Mouse (Mus musculus) hindbrain, embryonic 16.5 days (tissue): Measurements from ENCODE around the gene Phf20. TPM values are rescaled to one million over a fixed set of nuclear protein-coding genes. Genes with fewer than 3 reads are reported as not detected.
"Not testable (repeated sequence)": the region's sequence is repeated elsewhere in the genome, so short reads cannot be mapped to it uniquely, and the experiment has no call there.

Experiments
- ATAC-seq: fragments of 200-750 bp; cut with Nextera tagmentation; 2 replicates; pipeline ENCODE4 v1.8.0; 2017; ENCODE audit warnings: moderate TSS enrichment, moderate library complexity
- H3K27ac ChIP-seq: fragments of 300-500 bp; sonication (generic); 2 replicates; pipeline ENCODE4 v1.5.1; 2014; ENCODE audit warnings: low read depth, mild to moderate bottlenecking, control low read depth, low read length, moderate library complexity
- H3K27me3 ChIP-seq: fragments of 300-500 bp; sonication (generic); replicated peaks from 2 replicates; pipeline ENCODE4 v1.6.1; 2014; ENCODE audit warnings: low read length; ENCODE audit not compliant: control insufficient read depth, insufficient read depth
- H3K36me3 ChIP-seq: fragments of 300-500 bp; sonication (generic); 2 replicates; pipeline ENCODE4 v1.6.1; 2014; ENCODE audit warnings: mild to moderate bottlenecking, low read length, moderate library complexity, mixed read lengths; ENCODE audit not compliant: control insufficient read depth, insufficient read depth
- H3K4me1 ChIP-seq: fragments of 300-500 bp; sonication (generic); 2 replicates; pipeline ENCODE4 v1.6.1; 2014; ENCODE audit warnings: low read depth, low read length; ENCODE audit not compliant: control insufficient read depth, insufficient read depth
- H3K4me2 ChIP-seq: fragments of 300-500 bp; sonication (generic); 2 replicates; pipeline ENCODE4 v1.6.1; 2014; ENCODE audit warnings: mild to moderate bottlenecking, low read length, control low read depth, moderate library complexity
- H3K4me3 ChIP-seq: fragments of 300-500 bp; sonication (generic); 2 replicates; pipeline ENCODE4 v1.5.1; 2014; ENCODE audit warnings: mild to moderate bottlenecking, low read length, control low read depth, moderate library complexity
- H3K9ac ChIP-seq: fragments of 300-500 bp; sonication (generic); 2 replicates; pipeline ENCODE4 v1.6.1; 2014; ENCODE audit warnings: low read depth, mild to moderate bottlenecking, control low read depth, low read length, moderate library complexity
- H3K9me3 ChIP-seq: fragments of 300-500 bp; sonication (generic); 2 replicates; pipeline ENCODE4 v1.6.1; 2014; ENCODE audit warnings: mild to moderate bottlenecking, low read length, moderate library complexity; ENCODE audit not compliant: control insufficient read depth
- WGBS: fragments of 180-500 bp; shearing (Covaris S2); extraction: QIAGEN DNeasy Blood & Tissue Kit; methylation state at CpG from one replicate; pipeline ENCODE4 v1.1.7; 2014; 5-methylcytosine and 5-hydroxymethylcytosine counted together
- polyA plus RNA-seq: library from polyadenylated mRNA; unstranded; fragments of >200 nt; fragmentation: Nextera tagmentation; extraction: Ambion mirVana; gene quantifications from 2 replicates; pipeline ENCODE4 v1.2.1, GENCODE M21; 2015

Gene Phf20
- polyA plus RNA-seq, 1 experiment from 2014 or later: 117 TPM

DNA sequence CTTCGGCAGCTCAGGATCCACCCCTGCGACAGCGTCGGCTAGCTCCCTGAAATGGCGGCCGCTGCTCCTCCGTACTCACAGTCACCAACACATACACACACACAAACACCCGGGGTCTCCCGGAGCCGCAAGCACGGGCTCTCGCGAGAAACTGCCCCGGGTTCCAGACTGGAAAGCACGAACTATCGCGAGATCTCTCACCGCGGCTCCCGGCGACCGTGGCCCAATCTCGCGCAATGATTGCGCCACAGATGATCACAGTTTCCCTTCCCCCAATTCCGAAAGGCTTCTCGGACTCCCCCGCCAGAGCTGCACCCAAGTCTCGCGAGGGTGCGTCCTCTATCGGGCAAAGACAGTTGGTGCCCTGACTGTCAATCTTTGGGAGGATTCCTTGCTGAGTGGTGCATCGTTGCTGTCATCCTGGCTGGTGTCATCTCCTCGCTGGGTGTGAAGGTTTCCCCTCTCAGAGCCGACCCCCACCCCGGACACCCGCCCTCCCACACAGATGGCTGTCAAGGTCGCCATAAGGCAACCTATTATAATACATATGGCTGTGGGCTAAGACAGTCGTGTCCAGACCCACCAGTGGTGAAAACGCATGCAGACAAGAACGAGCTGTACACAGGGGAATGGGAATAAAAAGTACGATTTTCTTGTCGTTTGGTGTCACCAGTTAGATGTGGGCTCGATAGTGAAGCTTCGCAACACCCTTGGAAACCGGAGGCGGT, 16.0 kb upstream of the Phf20 start, which contains the start of gene Rbm39:
TSS of gene Rbm39 (minus strand) at position 145 of the 728 bp plus-strand sequence.
- Histone ChIP-seq H3K9me3 (no peaks in the 10 kb centered on the region), H3K27me3 (no peaks in the 10 kb centered on the region), H3K4me1 (peaks cover 25% of the 10 kb centered on the region), H3K36me3 (peaks cover 4% of the 10 kb centered on the region), H3K9ac (peak within 1 kb of the TSS; percentile 100), H3K4me2 (peak within 1 kb of the TSS; percentile 57), H3K27ac (peak within 1 kb of the TSS; percentile 97), H3K4me3 (peak within 1 kb of the TSS; percentile 82)
- WGBS: under 1% methylated on average over 45 of the region's 47 CpGs
- peak; percentile 98 for ATAC-seq

DNA sequence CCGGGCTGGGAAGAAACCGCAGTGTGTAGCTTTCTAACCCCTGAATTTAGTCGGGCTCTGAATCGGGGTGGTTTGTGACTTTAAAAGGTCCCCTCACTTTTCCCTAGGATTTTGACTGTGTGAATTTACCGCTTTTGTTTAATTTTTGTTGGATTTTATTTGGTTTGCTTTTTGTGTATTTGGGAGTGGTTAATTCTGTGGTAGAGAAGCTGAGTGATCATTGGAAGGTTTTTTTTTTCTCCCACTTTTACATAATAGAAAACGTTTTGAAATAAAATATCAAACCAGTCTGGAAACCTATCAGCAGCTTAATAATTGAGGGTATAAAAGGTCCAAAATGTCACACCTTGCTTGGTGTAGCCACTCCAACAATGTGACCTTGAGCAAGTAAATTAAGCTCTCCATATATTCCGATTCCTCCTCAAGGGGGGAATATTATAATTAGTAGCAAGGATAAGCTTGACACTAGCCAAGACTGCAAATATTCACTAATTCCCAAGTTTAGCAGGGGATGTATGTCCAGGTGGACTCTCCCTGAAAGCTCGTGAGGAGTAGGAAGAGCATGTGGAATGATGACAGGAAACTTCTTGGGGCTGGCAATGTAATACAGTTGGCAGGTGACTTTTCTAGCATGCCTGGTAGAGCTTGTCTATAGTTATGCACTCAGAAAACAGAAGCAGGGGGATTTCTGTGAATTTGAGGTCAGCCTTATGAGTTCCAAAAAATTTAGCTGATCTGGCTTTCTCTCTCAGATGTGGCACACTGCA, 15.3 kb upstream of the Phf20 start:
- Histone ChIP-seq H3K27ac (peak overlapping the region; percentile 89), H3K9ac (peak overlapping the region; percentile 71), H3K4me2 (peak overlapping the region; percentile 54), H3K36me3 (peaks cover 4% of the 10 kb centered on the region), H3K9me3 (no peaks in the 10 kb centered on the region), H3K4me3 (peak overlapping the region; percentile 48), H3K4me1 (peaks cover 25% of the 10 kb centered on the region), H3K27me3 (no peaks in the 10 kb centered on the region)
- 10% methylated on average over 8 of the region's 8 CpGs for WGBS
- ATAC-seq: no peak

DNA sequence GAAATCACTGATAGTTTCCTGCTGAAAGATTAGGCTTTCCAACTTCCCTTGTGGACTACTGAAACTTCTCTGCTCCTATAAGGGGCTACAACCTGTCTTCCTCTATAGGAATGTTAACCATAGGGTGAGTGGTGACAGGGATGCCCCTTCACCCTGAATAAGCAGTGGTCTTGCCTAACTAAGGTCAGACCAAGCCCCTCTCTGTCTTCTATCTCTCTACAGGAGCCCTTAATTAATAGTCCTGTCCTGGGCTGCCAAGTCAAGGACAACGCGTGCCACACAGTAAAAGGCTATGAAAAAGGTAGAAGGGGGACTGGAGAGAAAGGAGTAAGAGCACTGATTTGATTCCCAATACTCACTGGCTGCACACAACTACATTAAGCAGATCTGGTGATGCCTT, 14.7 kb upstream of the Phf20 start:
- H3K4me1 ChIP-seq: peaks cover 25% of the 10 kb centered on the region
- no peak overlapping the region for H3K9ac ChIP-seq
- no peak overlapping the region for H3K27ac ChIP-seq
- no peaks in the 10 kb centered on the region for H3K9me3 ChIP-seq
- ATAC-seq: no peak
- peaks cover 4% of the 10 kb centered on the region for H3K36me3 ChIP-seq
- no peak overlapping the region for H3K4me3 ChIP-seq
- H3K27me3 ChIP-seq: no peaks in the 10 kb centered on the region
- no peak overlapping the region for H3K4me2 ChIP-seq
- 73% methylated on average over 2 of the region's 2 CpGs for WGBS

DNA sequence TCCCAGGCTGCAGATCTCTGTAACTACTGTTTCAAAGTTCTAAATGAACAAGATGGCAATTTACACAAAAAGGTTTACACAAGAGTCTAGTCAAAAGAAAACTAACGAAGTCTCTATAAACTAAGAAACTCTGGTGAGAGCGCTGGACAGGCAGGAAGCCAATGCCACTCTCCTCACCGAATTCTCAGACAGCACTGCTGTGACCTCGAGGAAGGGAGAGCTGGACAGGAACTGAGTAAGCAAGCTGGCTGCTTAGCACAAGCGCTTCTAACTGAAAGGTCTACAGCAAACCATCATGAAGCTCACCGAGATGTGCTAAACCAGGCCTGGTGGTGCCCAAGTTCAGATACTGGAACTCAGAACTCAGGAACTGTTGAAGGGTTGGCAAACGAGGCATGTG, 7.0 kb upstream of the Phf20 start:
- not testable (repeated sequence) for H3K4me1 ChIP-seq, H3K4me2 ChIP-seq, H3K27me3 ChIP-seq, H3K9me3 ChIP-seq, H3K9ac ChIP-seq, H3K27ac ChIP-seq, H3K4me3 ChIP-seq, H3K36me3 ChIP-seq, ATAC-seq
- 84% methylated on average over 7 of the region's 7 CpGs for WGBS

DNA sequence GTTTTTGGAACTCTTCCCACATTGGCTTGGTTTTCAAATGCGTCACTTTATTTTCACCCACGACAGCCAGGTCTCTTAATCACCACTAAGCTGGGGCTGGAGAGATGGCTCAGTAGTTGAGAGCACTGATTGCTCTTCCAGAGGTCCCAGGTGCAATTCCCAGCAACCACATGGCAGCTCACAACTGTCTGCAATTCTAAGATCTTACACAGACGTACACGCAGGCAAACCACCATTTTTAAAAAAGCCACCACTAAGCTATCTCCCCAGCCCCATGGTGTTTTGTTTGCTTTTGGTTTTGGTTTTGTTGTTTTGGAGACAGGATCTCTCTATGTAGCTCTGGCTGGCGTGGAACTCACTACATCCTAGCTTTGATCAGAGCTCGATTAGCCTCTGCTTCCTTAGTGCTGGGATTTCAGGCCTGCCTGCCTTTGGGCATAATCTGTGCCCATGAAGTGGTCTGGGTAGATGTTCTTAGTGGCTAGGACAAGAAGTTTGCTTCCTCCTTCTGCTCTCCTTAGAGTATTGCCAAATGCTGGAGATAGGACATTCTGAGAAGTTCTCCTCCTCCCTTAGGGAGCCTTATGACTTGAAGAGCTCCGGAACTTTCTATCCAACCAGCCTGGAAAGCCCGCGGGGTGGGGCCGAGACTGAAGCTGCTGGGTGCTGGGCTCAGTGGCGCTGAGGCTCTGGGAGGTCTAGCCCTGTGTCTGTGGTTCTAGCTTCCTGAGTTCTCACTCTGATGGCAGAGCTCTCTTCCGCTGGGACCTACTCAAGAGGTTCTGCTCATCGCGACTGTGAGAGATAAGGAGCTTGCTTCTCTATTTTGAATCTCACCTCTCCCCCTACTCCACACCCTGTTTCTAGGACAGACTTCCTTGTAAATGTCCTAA, 6.0 kb upstream of the Phf20 start:
- Histone ChIP-seq H3K4me2 (no peak overlapping the region), H3K27ac (no peak overlapping the region), H3K9ac (no peak overlapping the region), H3K9me3 (no peaks in the 10 kb centered on the region), H3K4me1 (no peaks in the 10 kb centered on the region), H3K27me3 (no peaks in the 10 kb centered on the region), H3K36me3 (no peaks in the 10 kb centered on the region), H3K4me3 (no peak overlapping the region)
- WGBS: 86% methylated on average over 14 of the region's 14 CpGs
- no peak for ATAC-seq

DNA sequence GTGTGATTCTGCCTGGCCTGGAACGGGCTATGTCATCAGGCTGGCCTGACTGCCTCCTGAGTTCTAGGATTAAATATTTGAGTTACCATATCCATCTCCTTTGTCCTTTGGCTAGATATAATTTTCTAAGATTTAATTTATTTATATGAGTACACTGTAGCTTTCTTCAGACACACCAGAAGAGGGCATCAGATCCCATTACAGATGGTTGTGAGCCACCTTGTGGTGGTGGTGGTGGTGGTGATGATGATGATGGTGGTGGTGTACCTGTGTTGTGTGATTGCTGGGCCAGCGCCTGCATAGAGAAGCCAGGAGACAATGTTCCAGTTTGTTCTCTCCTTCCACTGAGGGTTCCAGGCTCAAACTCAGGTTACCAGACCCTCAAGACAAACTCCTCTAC, 4.7 kb upstream of the Phf20 start:
- WGBS: 92% methylated on average over 2 of the region's 2 CpGs

DNA sequence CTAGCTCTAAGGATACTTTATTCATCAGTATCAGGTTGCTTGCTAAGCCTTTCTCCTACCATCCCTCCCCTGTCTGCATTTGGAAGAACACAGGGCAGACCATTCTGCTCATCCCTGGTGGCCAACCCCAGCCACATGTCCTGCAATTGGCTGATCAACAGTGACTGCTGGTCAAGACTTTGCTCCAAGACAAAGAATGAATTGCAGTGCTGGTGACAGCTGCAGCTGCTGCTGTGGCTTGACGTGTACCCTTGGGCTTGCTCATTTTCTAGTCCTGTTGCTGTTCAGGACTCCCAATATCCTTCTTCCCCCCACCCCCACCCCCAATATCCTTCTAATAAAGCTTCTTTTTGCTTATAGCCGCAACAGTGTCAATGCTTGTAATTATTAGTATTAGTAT, 4.2 kb upstream of the Phf20 start:
- no peak overlapping the region for H3K27ac ChIP-seq
- no peaks in the 10 kb centered on the region for H3K27me3 ChIP-seq
- no peak overlapping the region for H3K4me2 ChIP-seq
- 75% methylated on average over 2 of the region's 2 CpGs for WGBS
- H3K4me1 ChIP-seq: no peaks in the 10 kb centered on the region
- no peak overlapping the region for H3K9ac ChIP-seq
- no peaks in the 10 kb centered on the region for H3K36me3 ChIP-seq
- no peak overlapping the region for H3K4me3 ChIP-seq
- ATAC-seq: no peak
- H3K9me3 ChIP-seq: no peaks in the 10 kb centered on the region

More for the DNA sequence above, 4.7 kb upstream of the Phf20 start:
- Histone ChIP-seq H3K9me3 (no peaks in the 10 kb centered on the region), H3K27me3 (no peaks in the 10 kb centered on the region), H3K4me1 (no peaks in the 10 kb centered on the region), H3K27ac (no peak overlapping the region), H3K9ac (no peak overlapping the region), H3K4me2 (no peak overlapping the region), H3K36me3 (no peaks in the 10 kb centered on the region), H3K4me3 (no peak overlapping the region)
- ATAC-seq: no peak

DNA sequence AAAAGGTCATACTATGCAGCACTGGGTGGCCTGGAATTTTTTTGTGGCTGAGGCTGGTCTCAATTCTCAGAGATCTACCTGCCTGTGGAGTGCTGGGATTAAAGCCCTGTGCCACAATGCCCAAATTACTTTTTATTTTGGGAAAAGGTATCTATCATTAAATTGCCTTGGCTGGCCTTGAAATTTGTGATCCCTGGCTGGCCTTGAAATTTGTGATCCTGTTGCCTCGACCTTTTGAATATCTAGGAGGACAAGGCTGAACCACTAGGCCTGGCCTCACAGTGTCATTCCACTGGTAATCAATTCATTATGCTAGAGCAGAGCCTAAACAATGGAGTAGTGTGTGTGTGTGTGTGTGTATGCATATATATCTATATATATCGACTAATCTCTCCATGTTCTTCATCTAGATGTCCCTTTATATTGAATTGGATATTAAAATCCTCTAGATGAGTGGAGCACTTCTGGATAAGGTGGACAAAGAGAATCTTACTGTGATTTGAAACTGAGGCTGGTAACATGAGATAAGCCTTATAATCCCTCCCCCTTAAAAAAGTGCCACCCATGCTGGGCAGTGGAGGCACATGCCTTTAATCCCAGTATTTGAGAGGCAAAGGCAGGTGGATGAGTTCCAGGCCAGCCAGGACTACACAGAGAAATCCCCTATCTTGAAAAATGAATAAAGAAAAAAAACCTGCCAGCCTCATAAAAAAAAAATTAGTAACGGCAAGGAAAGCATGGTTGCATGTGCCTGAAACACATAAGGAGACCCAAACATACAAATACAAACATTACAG, 3.0 kb upstream of the Phf20 start:
- no peaks in the 10 kb centered on the region for H3K27me3 ChIP-seq
- no peak overlapping the region for H3K4me2 ChIP-seq
- H3K9ac ChIP-seq: no peak overlapping the region
- no peaks in the 10 kb centered on the region for H3K9me3 ChIP-seq
- H3K27ac ChIP-seq: no peak overlapping the region
- WGBS: 84% methylated on average over 3 of the region's 3 CpGs
- ATAC-seq: no peak
- peaks cover 9% of the 10 kb centered on the region for H3K4me1 ChIP-seq
- no peaks in the 10 kb centered on the region for H3K36me3 ChIP-seq
- H3K4me3 ChIP-seq: no peak overlapping the region
